Mouse (Mus musculus) testis, adult 2 months (tissue): ENCODE measurements at regions not wholly inside any gene's neighbourhood (a gene's known extent, or its start where the extent isn't known, plus 50 kb on each side); places are given as distances from the start of the nearest gene placed in this dataset.

Source experiments
- CTCF ChIP-seq: fragments of 200-500 bp; IDR thresholded peaks from 2 replicates; pipeline ENCODE4 v1.5.1; 2012; ENCODE audit warnings: low read depth, mild to moderate bottlenecking, inconsistent platforms, low read length, moderate library complexity; ENCODE audit not compliant: control insufficient read depth, insufficient read depth, insufficient replicate concordance
- POLR2A ChIP-seq: fragments of 200-500 bp; IDR thresholded peaks from 2 replicates; pipeline ENCODE4 v1.6.1; 2012; ENCODE audit warnings: low read depth, mild to moderate bottlenecking, inconsistent platforms, low read length, moderate library complexity; ENCODE audit not compliant: control insufficient read depth

DNA sequence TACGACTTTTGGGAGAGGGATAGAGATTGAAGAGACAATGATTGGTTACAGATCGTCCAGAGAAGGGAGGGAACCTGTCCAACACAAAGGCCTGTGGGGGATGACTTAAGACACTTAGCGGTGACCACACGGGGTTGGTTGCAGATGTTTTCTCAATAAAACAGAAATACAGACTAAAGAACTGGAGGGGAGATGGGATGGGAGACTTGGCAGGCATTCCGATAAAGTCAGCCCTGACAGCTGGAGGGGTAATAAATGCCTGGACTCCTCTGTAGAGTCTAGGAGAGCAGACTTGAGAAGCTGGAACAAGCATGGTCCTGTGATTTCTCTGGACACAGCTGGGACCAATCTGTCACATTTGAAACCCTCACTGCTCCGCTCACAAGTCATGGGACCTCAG is 227.3 kb upstream of the Klf3 start:
- TF ChIP-seq CTCF (no peak), POLR2A (no peak)
